Mouse (Mus musculus) yolk sac, embryonic 10.5 days (tissue): ENCODE measurements around the gene B3galt4.
A peak's percentile ranks its signal among the peaks of the same experiment; 100 is the strongest.
"Not testable (repeated sequence)": the region's sequence is repeated elsewhere in the genome, so short reads cannot be mapped to it uniquely, and the experiment has no call there.

Experiments
- DNase-seq: peaks from one replicate; pipeline ENCODE4 v3.0.0-alpha.2; 2017; ENCODE audit warnings: low spot score

The B3galt4 gene

DNA sequence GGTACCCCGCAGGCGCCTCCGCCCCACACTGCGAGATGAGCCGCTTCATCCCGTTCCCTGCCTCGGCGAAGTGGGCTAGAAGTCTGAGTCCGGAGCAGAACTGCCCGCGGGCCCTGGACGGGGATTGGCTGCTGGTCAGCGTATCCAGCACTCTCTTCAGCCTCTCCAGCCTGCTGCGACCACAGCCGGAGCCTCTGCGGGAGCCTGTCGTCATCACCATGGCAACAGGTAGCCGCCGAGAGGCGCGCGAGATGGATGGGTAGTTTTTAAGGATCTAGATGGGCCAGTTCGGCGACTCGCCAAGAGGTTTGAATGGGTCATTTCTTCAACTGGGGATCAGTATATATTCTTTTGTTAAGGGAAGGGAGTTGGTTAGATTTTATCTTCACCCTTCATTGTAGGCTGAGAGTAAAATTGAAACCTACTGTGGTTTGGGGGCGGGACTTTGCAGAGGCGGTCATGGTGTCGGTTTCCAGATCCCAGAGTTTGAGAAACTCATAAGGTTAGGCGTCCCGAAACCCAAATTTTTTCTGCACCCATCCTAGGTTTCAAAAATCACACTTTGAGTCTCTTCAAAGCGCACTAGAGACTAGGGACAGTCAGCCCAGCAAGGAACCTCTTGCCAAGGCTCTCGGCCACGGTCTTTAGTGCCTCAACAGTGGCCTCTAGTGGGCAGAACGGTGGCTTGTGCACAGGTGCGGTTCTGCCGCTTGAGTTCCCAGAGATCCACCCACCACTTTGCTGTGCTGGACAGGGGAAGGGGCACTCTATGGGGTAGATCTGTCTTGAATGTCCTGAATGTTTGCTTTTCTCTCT, 30.8 kb downstream of the B3galt4 start:
- peak; percentile 84 for DNase-seq

DNA sequence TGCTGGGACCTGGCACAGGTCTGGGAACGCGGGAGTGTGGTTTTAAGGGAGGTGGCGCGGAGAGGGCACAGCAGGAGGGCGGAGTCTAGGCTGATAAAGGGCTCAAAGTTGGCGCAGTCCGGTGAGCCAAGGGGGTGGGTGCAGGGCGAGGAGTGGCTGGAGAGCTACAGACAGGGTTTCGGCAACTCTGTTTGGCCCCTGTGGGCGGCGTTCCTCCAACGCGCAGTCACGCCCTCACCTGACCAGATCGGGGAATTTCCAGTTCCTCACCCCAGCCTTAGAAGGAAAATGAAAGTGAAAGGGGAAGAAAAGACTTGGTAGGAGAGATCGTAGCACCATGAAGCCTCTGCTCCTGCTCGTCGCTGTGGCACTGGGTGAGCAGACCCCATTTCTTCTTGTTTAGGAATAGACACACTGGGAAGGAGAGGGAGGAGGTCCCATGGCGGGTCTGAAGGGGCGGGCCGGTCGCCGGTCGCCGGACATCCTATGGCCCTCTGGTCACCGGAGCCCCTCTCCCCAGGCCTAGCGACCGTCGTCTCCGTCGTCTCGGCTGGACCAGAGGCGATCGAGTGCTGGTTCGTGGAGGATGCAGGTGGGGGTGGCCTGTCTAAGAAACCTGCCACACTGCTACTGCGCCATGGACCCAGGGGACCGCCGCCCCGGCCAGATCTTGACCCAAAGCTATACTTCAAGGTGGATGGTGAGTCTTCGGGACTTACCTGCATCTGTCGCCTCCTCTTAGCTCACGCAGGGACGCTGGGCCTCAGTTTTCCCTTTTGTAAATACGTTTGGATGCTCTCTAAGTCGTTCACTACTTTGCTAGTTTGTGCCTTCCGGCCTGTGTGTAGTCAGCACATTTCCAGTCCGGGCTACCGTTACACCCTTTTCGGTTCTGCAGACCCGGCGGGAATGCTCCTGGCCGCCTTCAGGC, 31.7 kb downstream of the B3galt4 start:
- peak; percentile 58 for DNase-seq

DNA sequence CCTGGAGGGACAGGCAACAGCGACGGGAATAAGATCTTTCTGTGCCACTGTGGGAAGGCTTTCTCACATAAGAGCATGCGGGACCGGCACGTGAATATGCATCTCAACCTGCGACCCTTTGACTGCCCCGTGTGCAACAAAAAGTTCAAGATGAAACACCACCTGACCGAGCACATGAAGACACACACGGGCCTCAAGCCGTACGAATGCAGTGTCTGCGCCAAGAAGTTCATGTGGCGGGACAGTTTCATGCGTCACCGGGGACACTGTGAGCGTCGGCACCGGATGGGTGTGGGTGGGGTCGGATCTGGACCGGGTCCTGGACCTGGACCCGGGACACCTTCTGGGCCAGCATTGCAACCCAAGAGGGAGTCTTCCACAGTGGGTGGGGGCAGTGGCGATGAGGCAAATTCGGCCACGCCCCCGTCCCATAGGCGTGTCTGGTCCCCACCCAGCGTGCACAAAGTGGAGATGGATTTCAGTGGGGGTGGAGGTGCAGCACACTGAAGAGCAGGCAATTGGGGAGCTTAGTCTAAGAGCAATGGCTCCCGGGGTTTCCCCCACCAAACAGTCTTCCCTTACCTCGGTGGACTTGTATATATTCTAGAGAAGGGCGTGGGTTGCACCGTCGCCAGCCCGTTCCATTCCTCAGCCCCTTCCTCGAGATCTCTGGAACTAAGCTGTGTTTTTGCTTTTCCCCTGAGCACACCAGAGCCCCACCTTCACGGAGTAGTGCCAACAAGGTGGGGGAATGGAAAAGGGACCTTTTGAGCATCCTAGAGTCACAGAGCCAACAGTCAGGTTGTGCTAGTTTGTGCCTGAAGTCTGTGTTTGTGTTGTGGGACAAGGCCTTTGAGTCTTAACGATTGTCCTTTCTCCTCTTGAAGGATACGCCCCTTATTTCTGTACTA, 32.7 kb downstream of the B3galt4 start:
- no peak for DNase-seq

DNA sequence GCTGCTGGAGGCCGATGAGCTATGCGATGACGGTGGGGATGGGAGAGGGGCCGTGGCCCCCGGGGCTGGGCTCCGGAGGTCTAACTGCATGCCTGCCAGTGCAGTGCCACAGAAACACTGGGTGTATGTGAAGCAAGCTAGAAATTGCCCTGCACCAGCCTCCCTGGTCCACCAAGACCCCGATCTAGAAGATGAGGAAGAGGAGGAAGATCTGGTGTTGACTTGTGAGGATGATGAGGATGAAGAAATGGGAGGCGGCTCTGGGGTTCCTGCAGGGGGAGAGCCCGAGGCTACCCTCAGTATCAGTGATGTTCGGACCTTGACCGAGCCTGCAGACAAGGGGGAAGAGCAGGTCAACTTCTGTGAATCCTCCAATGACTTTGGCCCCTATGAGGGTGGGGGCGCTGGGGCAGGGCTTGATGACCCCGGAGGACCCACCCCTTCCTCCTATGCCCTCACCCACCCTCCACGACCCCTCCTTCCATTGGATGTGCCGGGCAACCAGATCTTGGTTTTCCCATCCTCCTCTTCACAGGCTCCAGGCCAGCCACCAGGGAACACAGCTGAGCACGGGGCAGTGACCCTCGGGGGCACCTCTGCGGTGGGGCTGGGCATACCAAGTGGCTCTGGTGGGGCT, 33.5 kb downstream of the B3galt4 start:
- DNase-seq = no peak

DNA sequence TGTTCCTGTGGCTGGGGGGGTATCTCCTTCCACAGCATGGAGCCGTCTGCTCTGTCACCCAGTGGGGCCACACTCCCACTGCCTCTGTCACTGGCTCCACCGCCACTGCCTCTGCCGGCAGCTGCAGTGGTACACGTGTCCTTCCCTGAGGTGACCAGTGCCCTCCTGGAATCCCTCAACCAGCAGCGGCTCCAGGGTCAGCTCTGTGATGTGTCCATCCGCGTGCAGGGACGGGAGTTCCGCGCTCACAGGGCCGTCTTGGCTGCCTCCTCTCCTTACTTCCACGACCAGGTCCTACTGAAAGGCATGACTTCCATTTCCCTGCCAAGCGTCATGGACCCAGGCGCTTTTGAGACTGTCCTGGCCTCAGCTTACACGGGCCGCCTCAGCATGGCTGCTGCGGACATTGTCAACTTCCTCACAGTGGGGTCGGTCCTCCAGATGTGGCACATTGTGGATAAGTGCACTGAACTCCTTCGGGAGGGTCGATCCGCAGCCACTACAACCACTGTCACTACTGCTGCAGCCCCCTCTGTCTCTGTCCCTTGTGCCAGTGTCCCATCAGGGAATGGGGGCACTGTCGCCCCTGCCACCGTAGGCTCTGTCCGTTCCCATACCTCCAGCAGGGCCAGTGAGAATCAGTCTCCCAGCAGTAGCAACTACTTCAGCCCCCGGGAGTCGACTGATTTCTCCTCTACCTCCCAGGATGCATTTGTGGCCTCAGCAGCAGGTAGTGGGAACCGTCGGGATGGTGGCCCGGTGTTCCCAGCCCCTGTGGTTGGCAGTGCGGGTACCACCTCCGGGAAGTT, 34.2 kb downstream of the B3galt4 start:
- no peak for DNase-seq

DNA sequence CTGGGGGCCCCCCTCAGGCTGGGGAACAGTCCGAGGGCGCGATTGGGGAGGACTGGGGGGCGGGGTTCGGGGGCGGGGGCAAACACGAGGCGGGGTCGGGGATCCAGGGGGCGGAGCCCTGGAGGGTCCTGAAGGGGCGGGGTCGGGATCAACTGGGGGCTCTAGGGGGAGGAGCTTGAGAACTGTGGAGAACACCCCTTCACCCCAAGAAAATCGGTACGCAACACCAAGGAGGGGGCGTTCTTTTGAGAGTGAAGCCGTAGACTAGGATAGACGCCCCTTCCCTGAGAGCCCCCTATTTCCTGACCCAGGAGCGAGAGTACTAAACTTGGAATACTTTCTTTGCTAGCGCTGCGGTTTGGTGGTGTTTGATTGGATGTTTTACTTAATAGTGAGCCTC, 35.0 kb downstream of the B3galt4 start:
- no peak for DNase-seq

DNA sequence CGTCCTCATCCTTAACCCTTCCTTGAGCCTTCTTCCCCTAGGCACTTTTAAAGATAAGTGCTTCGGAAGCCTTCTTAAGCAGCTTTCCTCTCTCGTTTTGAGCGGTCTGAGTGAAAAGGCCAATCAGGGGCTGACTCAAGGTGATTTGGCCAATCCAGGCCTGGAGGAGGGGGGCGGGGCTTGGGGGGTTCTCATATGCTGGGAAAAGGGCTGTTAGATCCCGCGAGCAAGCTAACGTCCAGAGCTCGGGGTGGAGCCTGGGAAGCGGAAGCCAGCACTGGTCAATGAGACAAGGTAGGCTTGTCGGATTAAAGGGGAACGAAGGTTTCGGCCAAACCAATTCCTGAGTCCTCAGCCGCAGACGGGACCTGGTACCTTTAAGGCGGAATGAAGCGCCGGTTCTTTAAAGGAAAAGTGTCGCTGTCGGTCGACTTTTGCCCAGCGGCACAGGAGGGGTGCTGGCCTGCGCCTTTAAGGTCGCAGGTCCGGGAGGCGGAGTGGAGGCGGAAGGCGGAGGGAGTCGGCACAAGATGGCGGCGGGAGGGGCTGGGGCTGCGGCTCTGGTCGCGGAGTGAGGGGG, 35.5 kb downstream of the B3galt4 start, which contains the start of the genes Tapbp and Zbtb22:
Gene Tapbp (plus strand): TSS at position 229 of the 580 bp plus-strand sequence.
Gene Zbtb22 (plus strand): TSS at position 234 of the 580 bp plus-strand sequence.
- peak; percentile 99 for DNase-seq

DNA sequence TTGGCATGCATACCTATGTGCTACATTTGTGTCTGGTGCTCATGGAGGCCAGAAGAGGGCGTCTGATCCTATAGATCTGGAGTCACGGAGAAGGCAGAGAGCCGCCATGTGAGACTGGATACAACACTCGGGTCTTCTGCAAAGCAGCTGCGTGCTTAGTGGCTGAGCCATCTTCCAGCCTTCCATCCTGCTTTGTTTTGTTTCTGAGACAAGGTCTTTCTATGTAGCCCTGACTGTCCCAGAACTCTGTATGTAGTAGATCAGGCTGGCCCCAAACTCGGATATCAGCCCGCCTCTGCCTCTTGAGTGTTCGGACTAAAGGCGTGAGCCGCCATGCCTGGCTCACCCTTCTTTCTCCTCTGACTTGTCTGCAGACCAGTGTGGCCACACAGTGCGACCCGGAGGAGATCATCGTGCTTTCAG, 36.3 kb downstream of the B3galt4 start:
- DNase-seq = no peak

DNA sequence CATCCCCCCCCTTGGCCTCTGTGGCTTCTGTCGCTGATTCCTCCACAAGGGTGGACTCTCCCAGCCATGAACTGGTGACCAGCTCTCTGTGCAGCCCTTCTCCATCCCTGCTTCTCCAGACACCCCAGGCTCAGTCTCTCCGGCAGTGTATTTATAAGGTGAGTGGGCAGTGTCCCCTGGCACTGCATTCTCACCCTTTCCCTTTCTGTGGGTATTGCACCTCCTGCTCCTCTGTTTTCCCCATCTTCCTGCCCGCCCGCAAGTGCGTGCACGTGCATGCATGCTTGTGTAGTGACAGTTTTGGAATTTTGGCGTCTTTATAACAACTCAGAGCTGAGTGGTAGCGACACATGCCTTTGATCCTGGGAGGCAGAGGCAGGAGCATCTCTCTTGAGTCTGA, 37.4 kb downstream of the B3galt4 start:
- no peak for DNase-seq

DNA sequence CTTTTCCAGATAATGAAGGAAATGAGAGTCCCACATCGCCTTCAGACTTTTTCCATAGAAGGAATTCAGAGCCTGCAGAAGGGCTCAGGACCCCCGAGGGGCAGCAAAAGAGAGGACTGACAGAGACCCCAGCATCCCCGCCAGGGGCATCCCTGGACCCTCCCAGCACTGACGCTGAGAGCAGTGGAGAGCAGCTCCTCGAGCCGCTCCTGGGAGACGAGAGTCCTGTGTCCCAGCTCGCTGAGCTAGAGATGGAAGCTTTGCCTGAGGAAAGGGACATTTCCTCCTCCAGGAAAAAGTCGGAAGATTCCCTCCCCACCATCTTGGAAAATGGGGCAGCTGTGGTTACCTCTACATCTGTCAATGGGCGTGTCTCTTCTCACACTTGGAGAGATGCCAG, 38.0 kb downstream of the B3galt4 start:
- no peak for DNase-seq

DNA sequence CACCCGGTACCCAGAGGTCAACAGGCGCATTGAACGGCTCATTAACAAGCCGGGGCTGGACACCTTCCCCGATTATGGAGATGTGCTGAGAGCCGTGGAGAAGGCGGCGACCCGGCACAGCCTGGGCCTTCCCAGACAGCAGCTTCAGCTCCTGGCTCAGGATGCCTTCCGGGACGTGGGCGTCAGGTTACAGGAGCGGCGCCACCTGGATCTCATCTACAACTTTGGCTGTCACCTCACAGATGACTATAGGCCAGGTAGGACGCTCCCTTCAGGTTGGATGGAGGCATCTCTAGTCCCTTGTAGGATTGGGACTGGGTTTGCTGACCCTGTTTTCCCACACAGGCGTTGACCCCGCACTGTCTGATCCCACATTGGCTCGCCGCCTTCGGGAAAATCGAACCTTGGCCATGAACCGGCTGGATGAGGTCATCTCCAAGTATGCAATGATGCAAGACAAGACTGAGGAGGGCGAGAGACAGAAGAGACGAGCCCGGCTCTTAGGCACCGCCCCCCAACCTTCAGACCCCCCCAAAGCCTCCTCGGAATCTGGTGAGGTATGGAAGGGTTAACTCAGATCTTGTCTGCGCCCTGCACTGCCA, 39.4 kb downstream of the B3galt4 start:
- DNase-seq = no peak

DNA sequence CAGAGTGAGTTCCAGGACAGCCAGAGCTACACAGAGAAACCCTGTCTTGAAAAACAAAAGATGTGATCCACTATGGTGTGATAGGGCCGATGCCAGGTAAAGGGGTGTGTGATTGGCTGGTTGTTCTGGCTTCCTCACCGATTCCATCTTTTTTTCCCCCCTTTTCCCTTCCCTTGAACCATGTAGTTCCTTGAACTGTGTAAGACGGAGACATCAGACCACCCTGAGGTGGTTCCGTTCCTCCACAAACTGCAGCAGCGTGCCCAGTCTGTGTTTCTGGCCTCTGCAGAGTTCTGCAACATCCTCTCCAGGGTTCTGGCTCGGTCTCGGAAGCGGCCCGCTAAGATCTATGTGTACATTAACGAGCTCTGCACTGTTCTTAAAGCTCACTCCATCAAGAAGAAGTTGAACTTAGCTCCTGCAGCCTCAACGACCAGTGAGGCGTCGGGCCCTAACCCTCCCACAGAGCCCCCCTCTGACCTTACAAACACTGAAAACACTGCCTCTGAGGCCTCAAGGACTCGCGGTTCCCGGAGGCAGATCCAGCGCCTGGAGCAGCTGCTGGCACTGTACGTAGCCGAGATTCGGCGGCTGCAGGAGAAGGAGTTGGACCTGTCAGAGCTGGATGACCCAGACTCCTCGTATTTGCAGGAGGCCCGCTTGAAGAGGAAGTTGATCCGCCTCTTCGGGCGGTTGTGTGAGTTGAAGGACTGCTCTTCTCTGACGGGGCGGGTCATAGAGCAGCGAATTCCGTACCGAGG, 40.1 kb downstream of the B3galt4 start:
- no peak for DNase-seq

DNA sequence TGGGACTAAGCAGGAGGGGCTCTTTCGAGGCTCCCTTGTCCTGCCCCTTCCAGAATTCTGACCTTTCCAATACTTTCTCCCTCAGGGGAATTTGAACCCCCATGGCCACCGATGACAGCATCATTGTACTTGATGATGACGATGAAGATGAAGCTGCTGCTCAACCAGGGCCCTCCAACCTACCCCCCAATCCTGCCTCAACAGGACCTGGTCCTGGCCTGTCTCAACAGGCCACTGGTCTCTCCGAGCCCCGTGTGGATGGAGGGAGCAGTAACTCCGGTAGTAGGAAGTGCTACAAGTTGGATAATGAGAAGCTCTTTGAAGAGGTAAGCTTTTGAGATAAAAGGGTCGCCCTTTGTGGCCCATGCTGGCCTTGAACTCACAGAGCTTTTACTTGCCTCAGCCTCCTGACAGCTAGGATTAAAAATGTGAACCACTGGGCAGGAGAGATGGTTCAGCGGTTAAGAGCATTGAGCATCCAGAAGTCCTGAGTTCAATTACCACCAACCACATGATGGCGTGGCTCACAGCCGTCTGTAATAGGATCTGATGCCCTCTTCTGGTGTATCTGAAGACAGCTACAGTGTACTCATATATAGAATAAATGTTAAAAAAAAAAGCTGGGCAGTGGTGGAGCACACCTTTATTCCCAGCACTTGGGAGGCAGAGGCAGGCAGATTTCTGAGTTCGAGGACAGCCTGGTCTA, 40.8 kb downstream of the B3galt4 start:
- DNase-seq = no peak

DNA sequence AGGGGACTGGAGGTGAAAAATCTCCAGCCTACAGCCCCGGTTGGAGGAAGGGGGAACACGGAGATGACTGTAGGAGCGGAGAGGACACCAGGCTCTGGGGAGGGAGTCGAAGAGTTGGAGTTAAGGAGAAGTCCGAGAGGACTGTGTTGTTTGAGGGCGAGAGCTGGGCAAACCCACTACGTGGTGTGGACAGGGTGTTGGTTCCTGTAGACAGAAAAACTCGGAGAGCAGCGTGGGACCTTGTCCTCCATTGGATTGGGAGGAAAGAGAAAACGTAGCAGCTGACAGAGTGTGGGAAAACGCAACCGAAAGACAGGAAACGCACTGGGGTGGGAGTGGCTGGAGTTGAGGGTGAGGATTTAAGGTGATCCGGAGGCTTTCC, 41.4 kb downstream of the B3galt4 start:
- DNase-seq = no peak

DNA sequence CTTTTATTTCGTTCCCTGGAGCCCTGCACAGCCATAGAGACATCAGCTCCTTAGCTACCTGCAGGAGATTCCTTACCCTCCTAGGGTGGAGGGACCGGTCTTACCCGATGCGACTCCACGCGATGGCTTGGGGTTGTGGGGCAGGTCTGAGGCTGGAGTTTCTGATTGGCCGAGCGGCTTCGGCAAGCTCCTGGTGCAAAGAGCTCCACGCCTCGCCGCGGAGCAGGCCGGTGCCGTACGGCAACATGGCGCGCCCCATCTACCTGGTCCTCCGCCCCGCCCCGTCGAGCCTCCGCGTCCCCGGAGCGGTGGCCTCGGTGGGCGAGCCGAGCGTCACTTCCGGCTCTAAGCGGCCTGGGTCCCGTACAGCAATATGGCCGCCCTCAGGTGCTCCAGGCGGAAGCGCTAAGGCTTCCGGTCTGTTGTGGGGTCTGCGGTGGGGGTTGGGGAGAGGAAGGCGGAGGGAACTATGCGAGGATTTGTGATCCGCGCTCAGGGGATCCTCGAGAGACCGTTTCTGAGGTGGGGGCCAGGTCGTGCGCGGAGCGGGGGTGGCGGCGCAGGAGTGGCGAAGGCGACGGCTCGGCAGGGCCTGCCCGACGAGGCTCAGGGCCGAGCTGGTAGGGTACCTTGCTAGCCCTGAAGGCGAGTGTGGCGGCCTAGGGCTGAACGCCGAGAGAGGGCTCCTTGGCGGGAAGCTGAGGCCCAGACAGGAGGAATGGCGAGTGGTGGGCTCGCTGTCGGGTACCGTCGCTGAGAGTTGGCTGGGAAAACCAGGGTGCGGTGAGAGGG, 42.0 kb downstream of the B3galt4 start, which contains the start of gene Daxx:
Gene Daxx (plus strand): TSS at position 338 of the 792 bp plus-strand sequence.
- DNase-seq = peak; percentile 99

DNA sequence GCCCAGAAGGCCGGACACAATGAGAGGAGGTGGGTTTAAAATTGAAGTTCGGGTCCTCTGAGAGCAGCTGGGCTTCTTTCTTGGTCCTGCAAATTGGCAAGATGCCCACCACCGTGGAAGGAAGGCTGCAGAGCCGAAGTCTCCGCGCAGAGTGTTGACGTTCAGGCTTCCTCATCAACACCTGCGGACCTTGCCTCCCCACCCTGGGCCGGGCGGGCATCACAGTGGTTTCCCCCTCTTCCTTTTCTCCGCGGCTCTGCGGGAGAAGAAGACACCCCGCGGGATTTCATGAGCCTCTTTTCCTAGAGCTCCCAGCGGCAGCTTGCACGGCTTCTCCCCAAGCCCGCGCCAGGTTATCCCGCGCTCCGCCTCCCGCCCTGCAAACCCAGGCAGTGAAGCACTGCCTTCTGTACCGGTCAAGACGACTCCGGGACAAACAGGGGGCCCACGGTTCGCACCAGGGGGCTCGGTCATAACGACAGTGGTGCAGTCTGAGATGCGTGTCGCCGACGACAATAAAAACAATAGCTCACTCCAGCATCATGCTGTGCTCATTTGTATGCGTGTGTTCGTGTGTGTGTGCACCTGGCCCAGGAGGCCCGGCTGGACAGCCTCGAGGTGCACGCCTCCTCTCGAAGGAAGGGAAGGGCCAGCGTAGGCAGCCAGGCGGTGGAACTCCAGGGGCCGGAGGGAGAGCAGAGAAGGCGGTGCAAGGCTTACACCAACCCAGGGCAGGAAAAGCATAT, 42.8 kb downstream of the B3galt4 start:
- no peak for DNase-seq

DNA sequence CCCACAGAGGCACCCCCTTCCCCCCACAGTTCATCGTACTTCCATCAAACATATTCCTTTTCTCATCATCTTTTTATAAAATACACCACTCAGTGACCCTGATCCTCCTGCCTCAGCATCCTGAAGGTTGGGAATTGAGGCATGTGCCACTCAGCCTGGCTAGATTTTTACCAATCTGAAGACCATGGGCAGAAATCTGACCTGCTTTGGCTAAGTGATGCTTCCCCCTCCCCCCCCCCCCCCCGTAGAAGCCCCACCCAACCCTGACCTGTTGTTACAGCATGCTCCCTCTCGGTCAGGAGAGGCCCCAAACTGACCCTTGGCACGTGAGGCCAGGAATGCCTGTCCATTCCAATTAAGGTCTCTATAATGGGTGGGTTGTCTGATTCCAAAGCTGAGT, 46.5 kb downstream of the B3galt4 start, which contains the start of gene Platr17:
Gene Platr17 (plus strand): TSS at position 301 of the 400 bp plus-strand sequence.
- not testable (repeated sequence) for DNase-seq
